Mouse (Mus musculus) cortical plate, adult 2 months (tissue): ENCODE data around the gene Tbrg4.

Experiments used
- CTCF ChIP-seq: fragments of 200-500 bp; IDR thresholded peaks from 2 replicates; pipeline ENCODE4 v1.5.1; 2011; ENCODE audit warnings: mild to moderate bottlenecking, control low read depth, low read length; ENCODE audit not compliant: insufficient read depth; ENCODE audit errors: extremely low read depth
- POLR2A ChIP-seq: fragments of 200-500 bp; IDR thresholded peaks from 2 replicates; pipeline ENCODE4 v1.6.1; 2011; ENCODE audit warnings: mild to moderate bottlenecking, low read length, control low read depth; ENCODE audit not compliant: insufficient read depth; ENCODE audit errors: extremely low read depth

DNA sequence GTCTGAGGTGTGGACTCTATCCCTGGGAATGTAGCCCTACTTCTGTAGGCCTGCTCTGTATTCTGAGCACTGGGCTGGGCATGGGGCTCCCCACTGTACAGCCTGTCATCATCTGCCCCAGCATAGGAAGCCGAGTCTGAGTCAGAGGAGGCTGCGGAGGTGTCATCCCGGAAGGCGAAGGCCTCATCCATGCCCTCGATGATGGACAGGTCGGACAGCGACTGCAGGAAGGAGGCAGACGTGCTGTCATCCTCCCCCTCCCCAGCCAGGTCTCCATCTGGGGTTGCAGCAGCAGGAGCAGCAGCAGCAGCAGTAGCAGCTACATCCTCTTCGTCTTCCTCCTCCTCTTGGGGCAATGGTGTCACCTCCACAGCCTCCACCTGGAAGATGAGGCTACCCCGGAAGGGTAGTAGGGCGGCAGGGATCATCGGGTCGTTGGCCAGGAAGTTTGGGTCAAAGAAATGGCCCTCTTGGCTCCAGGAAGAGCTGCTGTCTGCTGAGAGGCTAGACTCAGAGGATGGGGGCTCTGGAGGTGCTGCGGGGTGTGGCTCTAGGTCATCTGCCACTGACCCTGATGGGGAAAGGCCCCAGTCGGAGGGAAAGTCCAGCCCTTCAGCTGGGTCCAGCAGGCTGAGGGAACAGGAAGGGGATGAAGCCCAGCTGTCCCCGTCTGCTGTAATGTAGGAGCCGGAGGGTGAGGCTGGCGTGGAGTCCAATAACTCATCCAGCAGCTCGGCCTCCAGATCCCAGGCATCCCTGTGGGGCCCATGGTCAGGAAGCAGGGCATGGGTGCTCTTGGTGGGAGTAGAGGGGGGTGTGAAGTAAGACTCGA, 24.0 kb downstream of the Tbrg4 start:
- TF ChIP-seq POLR2A (no peak), CTCF (no peak)
